Mouse (Mus musculus) v-Abl transformed pro-B cells (cell line): ENCODE measurements around the gene Ift88.
"Not testable (repeated sequence)": the region's sequence is repeated elsewhere in the genome, so short reads cannot be mapped to it uniquely, and the experiment has no call there.

Experiments used
- in situ Hi-C, 2 experiments: fragments of 400-800 bp; cut with MboI; formaldehyde crosslinking; loops; one replicate each; pipeline ENCODE4 v1.15.1; 2025; ENCODE audit not compliant: unreplicated experiment in 2 of 2

Gene Ift88

GRCm38 (mm10) chr14:57417187-57417586, 6.7 kb upstream of the Ift88 start:
- in situ Hi-C loops: no loop called here

DNA sequence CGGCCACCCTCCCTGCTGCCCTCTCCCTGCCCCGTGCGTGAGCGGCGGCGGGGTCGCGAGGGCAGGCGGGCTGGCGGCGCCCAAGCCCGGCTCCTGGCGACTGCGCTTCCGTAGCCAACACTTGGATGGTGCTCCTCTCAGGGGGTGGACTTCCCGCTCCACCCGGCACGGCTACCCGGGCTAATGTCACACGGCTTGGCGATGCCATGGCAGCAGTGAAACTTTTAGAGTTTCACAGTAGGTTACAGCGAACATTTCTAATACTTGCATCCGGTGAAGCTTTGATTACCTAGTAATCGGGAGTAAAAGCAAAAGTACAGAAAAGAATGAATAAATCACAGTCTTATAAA, 325 bp downstream of the Ift88 start:
- in situ Hi-C loops: no loop called here

- in situ Hi-C loops: no loop called here
Measured at GRCm38 (mm10) chr14:57430451-57430850, 6.6 kb downstream of the Ift88 start.

- in situ Hi-C loops: no loop called here
Measured at GRCm38 (mm10) chr14:57452516-57452915, 28.7 kb downstream of the Ift88 start.

GRCm38 (mm10) chr14:57459883-57460282, 36.0 kb downstream of the Ift88 start:
- in situ Hi-C loops: no loop called here

DNA sequence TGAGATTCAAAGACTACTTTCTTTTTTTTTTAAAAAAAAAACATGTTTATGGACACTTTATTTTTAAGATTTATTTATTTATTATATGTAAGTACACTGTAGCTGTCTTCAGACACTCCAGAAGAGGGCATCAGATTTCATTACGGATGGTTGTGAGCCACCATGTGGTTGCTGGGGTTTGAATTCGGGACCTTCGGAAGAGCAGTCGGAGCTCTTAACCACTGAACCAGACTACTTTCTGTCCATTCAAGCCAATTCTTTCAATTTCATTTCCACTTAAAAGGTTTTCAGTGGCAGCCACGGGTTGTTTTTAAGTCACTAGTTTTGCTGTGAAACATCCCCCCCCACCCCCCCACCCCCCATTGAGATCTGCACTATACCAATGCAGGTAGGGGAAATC, 36.5 kb downstream of the Ift88 start:
- in situ Hi-C loops: not testable (repeated sequence)

DNA sequence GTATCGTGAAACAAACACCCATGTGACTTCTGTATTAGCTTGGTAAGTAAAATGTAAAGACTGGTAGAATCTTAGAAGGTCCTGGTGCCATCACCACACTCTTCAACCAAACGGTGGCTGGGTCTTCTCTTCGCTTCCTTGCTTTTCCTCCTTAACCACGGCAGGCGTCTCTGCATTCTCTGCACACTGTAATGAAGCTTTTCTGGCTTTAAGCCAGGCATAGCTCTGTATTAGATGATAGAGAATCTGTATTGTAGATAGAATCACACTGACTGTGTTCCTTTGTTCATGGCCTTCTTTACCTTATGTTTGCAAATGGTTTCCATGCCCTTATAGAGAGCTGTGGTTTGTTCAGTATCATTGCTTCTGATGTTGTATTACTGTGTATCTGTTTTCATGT, 39.0 kb downstream of the Ift88 start:
- in situ Hi-C loops: no loop called here

DNA sequence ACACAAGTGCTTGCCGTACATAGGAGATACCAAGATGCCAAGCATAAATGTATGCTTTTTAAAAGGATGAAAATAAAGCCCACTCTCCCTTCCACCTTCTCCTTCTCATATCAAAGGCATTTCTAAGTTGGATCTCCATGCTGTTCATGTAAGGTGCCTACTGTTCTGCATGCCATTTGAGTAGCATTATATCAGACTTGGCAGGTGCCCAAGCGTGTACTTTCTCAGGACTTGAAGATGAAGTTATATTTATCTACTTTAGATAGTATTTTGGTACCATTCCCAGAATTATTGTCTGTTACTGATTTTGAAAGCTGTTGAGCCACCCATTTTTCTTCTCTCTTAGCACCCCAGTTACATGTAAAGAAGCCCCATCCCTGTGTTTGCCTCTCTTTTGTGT, 51.2 kb downstream of the Ift88 start:
- in situ Hi-C loops: no loop called here

GRCm38 (mm10) chr14:57482262-57482661, 58.4 kb downstream of the Ift88 start:
- in situ Hi-C loops: no loop called here

DNA sequence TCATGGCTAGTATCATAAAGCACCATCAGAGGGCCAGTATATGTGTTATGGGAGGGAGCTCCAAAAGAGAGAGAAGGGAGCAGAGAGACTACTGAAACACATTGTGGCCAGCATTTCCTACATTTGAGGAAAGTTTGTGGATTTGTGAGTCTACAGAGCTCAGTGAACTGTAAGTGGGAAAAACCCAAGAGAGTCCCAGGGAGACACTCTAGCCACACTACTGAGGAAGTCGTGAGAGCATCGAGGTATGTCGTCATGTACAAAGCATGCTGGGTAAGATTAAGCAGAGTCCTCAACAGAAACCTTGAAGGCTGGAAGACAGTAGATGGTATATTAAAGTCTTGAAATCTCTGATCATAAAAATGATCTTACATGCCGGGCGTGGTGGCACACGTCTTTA, 60.3 kb downstream of the Ift88 start:
- in situ Hi-C loops: no loop called here

DNA sequence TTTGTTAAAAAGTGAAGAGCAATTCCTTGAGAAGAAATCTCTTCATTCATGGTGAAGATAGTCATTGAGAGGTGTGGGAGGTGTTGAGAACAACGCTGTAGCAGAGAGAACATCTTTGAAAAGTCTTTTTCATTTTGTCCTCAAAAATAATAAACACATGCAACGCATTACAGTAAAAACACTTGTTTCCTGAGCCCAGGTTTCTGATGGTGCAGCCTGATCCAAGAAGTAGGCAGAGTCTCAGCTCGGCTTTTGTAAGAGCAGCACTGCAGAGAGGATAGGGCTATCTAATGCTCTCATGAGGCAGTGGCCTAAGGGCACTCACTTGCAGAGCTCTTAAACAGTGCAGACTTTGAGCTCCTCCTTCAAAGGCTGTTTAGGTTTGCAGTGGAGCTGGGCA, 65.8 kb downstream of the Ift88 start:
- in situ Hi-C loops: no loop called here

DNA sequence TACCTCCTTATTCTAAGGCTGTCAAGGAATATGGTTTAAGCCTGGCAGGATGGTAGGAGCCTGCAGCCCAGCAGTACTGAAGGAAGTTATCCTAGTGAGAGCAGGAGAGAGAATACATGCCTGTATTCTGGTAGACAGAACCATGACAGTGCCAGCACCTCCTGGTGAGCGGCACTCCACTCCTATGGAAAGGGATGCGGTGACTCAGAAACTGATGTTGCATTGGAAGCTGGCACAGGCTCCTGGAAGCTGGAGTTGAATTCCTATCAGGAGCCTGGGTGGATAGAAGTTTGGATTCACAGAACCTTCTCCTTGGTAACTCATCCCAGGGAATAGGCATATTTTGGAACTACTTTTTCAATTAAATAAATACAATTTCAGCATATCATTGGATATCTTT, 70.0 kb downstream of the Ift88 start:
- in situ Hi-C loops: no loop called here

DNA sequence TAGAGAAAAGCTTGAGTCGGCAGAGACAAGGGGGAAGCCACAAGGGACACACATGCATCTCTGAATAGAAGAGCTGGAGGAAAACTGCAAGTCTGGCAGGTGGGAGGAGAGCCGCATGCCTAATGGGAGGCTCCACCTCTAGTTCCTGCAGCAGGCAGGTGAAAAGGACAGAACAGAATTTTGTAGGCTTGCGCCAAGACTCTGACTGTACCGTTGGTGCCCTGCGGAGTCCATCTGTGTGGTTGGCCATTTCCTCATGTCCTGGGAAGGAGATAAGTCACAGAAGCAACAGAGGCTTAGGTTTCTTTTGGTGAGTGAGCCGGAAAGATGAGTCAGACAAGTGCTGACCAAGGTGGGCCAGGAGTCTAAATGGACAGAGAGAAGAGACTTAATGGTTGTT, 79.9 kb downstream of the Ift88 start:
- in situ Hi-C loops: loop anchor here in 1 of 2 experiments (25.0 kb wide), 1 partner anchor 1609 kb away; no protein-coding TSS in a partner anchor

GRCm38 (mm10) chr14:57509554-57509953, 85.7 kb downstream of the Ift88 start:
- in situ Hi-C loops: loop anchor here in 1 of 2 experiments (25.0 kb wide), 1 partner anchor 1603 kb away; no protein-coding TSS in a partner anchor

- in situ Hi-C loops: loop anchor here in 1 of 2 experiments (25.0 kb wide), 1 partner anchor 1597 kb away; no protein-coding TSS in a partner anchor
Measured at GRCm38 (mm10) chr14:57515156-57515762, 91.4 kb downstream of the Ift88 start.

DNA sequence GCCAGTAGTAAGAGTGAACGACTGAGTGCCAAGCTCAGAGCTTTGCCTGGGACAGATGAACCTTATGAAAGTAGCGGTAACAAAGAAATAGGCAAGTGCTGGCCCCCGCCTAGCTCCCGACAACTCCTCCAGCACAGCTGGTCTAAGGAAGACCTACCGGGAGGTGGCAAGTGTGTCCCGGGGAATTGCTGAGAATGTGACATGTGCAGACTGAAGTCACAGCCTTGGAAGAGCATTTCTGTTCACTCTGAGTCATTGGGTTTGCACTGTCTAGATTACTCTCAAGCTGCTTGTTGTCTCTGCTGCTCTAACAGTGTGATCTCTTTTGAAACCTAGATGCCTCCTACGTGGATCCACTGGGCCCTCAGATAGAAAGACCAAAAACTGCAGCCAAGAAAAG, 93.1 kb downstream of the Ift88 start:
- in situ Hi-C loops: loop anchor here in 1 of 2 experiments (25.0 kb wide), 1 partner anchor 1595 kb away; no protein-coding TSS in a partner anchor

GRCm38 (mm10) chr14:57523762-57524161, 99.9 kb downstream of the Ift88 start:
- in situ Hi-C loops: loop anchor here in 1 of 2 experiments (10.0 to 25.0 kb wide), 2 partner anchors 121 to 1589 kb away; no protein-coding TSS in a partner anchor

DNA sequence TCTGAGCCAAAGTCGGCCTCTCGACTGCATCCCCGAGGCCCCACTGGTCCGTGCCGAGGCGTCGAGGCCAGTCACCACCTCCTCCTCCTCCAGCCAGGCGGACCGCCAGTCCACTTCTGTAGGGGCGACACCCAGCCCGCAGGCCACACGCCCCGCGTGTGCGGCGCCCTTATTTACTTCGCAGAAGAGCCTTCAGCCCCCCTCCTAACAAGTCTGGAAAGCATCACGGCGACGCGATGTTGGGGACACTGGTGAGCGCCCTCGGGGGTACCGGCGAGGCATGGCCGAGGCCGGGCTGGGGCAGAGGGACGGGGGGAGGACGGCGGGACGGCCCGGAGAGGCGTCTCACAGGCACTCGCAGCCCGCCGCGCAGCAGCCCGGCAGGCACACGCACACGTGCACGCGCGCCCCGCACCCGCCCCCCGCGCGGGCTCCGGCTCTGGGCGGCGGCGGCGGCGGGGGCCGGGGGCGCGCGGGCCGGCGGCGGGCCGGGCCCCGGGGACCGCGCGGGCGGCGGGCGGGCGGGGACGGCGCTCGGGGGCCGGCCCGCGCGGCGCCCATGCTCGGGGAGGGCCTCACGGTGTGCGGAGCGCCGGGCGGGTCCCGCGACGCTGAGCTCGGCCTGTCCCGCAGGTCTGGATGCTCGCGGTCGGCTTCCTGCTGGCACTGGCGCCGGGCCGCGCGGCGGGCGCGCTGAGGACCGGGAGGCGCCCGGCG, 101.0 kb downstream of the Ift88 start, which contains the start of gene Il17d:
Il17d (plus strand) TSS at position 107 of the 717 bp plus-strand sequence.
- in situ Hi-C loops: loop anchor here (5.0 to 25.0 kb wide), 3 partner anchors 92 to 1587 kb away; no protein-coding TSS in a partner anchor

GRCm38 (mm10) chr14:57525388-57526049, 101.7 kb downstream of the Ift88 start:
- in situ Hi-C loops: loop anchor here (5.0 to 25.0 kb wide), 3 partner anchors 92 to 1587 kb away; no protein-coding TSS in a partner anchor

DNA sequence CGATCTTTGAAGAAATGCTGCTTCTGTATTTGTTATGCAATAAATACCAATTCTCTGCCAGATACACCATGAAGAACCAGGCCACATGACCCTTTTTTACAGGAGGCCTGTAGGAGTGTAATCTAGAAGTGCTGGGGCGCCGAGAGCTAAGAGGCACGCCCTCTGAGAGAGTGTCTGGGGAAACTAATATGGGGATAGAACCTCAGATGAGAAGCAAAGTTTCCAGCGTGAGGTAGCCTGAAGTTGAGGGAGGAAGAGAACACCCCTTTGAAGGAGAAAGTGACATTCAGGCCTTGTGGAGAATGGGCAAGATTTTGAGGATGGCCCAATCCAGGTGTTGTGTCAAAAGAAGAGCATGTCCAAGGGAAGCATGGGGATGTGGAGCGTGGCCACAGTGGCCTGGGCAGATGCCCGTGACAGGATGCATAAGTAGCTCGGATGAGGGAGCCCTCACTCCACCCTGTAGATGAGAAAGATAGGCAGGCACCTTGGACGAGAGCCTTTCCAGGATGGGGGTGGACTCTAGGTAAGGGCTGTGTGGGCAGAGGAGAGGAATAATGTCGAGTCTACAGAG, 102.3 kb downstream of the Ift88 start:
- in situ Hi-C loops: loop anchor here (5.0 to 25.0 kb wide), 3 partner anchors 91 to 1586 kb away; no protein-coding TSS in a partner anchor

DNA sequence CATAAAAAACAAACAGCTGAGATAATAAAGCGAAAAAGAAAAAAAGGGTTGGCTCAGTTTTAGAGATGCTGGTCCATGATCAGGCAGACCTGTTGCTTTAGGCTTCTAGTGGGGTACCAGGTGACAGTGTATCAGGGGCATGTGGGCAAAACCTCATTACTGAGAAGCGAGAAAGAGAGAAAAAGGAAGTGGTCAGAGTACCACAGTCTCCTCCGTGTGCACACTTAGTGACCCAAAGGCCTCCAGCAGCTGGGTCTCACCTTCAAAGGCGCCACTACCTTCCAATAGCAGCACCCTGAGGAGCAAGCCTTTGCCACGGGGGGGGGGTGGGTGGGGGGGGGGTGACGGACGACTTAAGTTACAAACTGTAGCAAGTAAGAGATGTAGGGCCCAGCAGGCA, 103.3 kb downstream of the Ift88 start:
- in situ Hi-C loops: loop anchor here (5.0 to 25.0 kb wide), 3 partner anchors 90 to 1585 kb away; no protein-coding TSS in a partner anchor
